Mouse (Mus musculus) c-Kit-positive CD71-negative TER-119-negative erythroid progenitor cells, embryonic 14.5 days (primary cell): Measurements from ENCODE around the gene Zfp536.
A peak's percentile ranks its signal among the peaks of the same experiment; 100 is the strongest.

Source experiments
- DNase-seq: peaks from one replicate; pipeline ENCODE4 v3.0.0-alpha.2; 2013; ENCODE audit warnings: low read depth

Zfp536 gene

GRCm38 (mm10) chr7:37773312-37773702, at the start of gene Zfp536:
TSS of gene Zfp536 (minus strand) at chr7:37773641.
- DNase-seq: no peak

GRCm38 (mm10) chr7:37820670-37821301, 47.3 kb upstream of the Zfp536 start:
- DNase-seq: no peak

- no peak for DNase-seq
These were observed 45.3 kb upstream of the Zfp536 start for GRCm38 (mm10) chr7:37818631-37819340.

GRCm38 (mm10) chr7:37816901-37817300, 43.5 kb upstream of the Zfp536 start:
- DNase-seq: no peak

- no peak for DNase-seq
These were observed 41.5 kb upstream of the Zfp536 start for GRCm38 (mm10) chr7:37814844-37815406.

- DNase-seq: no peak
These were observed 40.2 kb upstream of the Zfp536 start for GRCm38 (mm10) chr7:37813676-37814075.

- DNase-seq: no peak
These were observed 36.5 kb upstream of the Zfp536 start for GRCm38 (mm10) chr7:37809908-37810307.

- no peak for DNase-seq
These were observed 35.6 kb upstream of the Zfp536 start for GRCm38 (mm10) chr7:37809001-37809400.

GRCm38 (mm10) chr7:37801160-37801559, 27.7 kb upstream of the Zfp536 start:
- no peak for DNase-seq

- DNase-seq: no peak
These were observed 15.3 kb upstream of the Zfp536 start for GRCm38 (mm10) chr7:37788721-37789120.

GRCm38 (mm10) chr7:37775502-37775901, 2.1 kb upstream of the Zfp536 start:
- no peak for DNase-seq

GRCm38 (mm10) chr7:37774463-37774970, 1.1 kb upstream of the Zfp536 start:
- DNase-seq: no peak

GRCm38 (mm10) chr7:37773906-37774305, 465 bp upstream of the Zfp536 start:
- DNase-seq: no peak

- no peak for DNase-seq
These were observed 797 bp downstream of the Zfp536 start for GRCm38 (mm10) chr7:37772376-37773311.

GRCm38 (mm10) chr7:37771491-37772375, 1.7 kb downstream of the Zfp536 start:
- no peak for DNase-seq

- DNase-seq: peak; percentile 32
These were observed 2.9 kb downstream of the Zfp536 start for GRCm38 (mm10) chr7:37770400-37771050.

- DNase-seq: no peak
These were observed 3.7 kb downstream of the Zfp536 start for GRCm38 (mm10) chr7:37769526-37770399.

GRCm38 (mm10) chr7:37769004-37769403, 4.4 kb downstream of the Zfp536 start:
- no peak for DNase-seq

- DNase-seq: no peak
These were observed 5.0 kb downstream of the Zfp536 start for GRCm38 (mm10) chr7:37768310-37768940.
